Mouse (Mus musculus): ENCODE results near the gene Mageb1. TPM values are rescaled to one million over a fixed set of nuclear protein-coding genes. Genes with fewer than 3 reads are reported as not detected.

The Mageb1 gene
- not detected for polyA plus RNA-seq (2017; shearing (Covaris generic))

GRCm38 (mm10) chrX:92016233-92016632 is at the start of gene Mageb1:
TSS of gene Mageb1 (minus strand) at chrX:92016333.

Other genes with a start within 250 kb of the Mageb1 start
- gene Mageb5, start 233.3 kb downstream of the Mageb1 start, polyA plus RNA-seq (2017; shearing (Covaris generic)) = not detected